Mouse (Mus musculus) layer of hippocampus, adult 18-20 months (tissue): ENCODE data around the gene Add2. TPM values are rescaled to one million over a fixed set of nuclear protein-coding genes. Genes with fewer than 3 reads are reported as not detected.

Experiments
- DNase-seq, 2 experiments: peaks; one replicate each; pipeline ENCODE4 v3.0.0; 2022; ENCODE audit warnings: low spot score in 2 of 2
- total RNA-seq, 2 experiments: library from RNA; stranded (reverse); gene quantifications; 2 replicates each; pipeline ENCODE4 v1.2.3; 2021

Gene Add2
- total RNA-seq, 2 experiments from 2014 or later, result 267 to 269 TPM

- DNase-seq, result no peak
Measured at GRCm38 (mm10) chr6:86047510-86047909, 19.0 kb downstream of the Add2 start.

- peak in 1 of 2 experiments; percentile 82 for DNase-seq
Measured at GRCm38 (mm10) chr6:86048509-86048908, 20.0 kb downstream of the Add2 start.

- DNase-seq, result no peak
Measured at GRCm38 (mm10) chr6:86050586-86051268, 22.2 kb downstream of the Add2 start.

- DNase-seq, result no peak
Measured at GRCm38 (mm10) chr6:86052032-86052459, 23.6 kb downstream of the Add2 start.

- DNase-seq, result no peak
Measured at GRCm38 (mm10) chr6:86052556-86052955, 24.1 kb downstream of the Add2 start.

- DNase-seq, result no peak
Measured at GRCm38 (mm10) chr6:86053099-86053498, 24.6 kb downstream of the Add2 start.

- no peak for DNase-seq
Measured at GRCm38 (mm10) chr6:86053594-86053993, 25.1 kb downstream of the Add2 start.

- no peak for DNase-seq
Measured at GRCm38 (mm10) chr6:86058475-86058874, 30.0 kb downstream of the Add2 start.

- DNase-seq, result no peak
Measured at GRCm38 (mm10) chr6:86059151-86059853, 30.8 kb downstream of the Add2 start.

- no peak for DNase-seq
Measured at GRCm38 (mm10) chr6:86060170-86060569, 31.7 kb downstream of the Add2 start.

- no peak for DNase-seq
Measured at GRCm38 (mm10) chr6:86062226-86062625, 33.7 kb downstream of the Add2 start.

- no peak for DNase-seq
Measured at GRCm38 (mm10) chr6:86062684-86063083, 34.2 kb downstream of the Add2 start.

GRCm38 (mm10) chr6:86064318-86065016 lies 36.0 kb downstream of the Add2 start:
- peak; percentile 85 to 92 for DNase-seq

- peak in 1 of 2 experiments; percentile 60 for DNase-seq
Measured at GRCm38 (mm10) chr6:86066727-86067126, 38.2 kb downstream of the Add2 start.

GRCm38 (mm10) chr6:86067145-86067544 lies 38.7 kb downstream of the Add2 start:
- no peak for DNase-seq

- peak in 1 of 2 experiments; percentile 55 for DNase-seq
Measured at GRCm38 (mm10) chr6:86069009-86069408, 40.5 kb downstream of the Add2 start.

- no peak for DNase-seq
Measured at GRCm38 (mm10) chr6:86069856-86070255, 41.4 kb downstream of the Add2 start.

- DNase-seq, result peak in 1 of 2 experiments; percentile 53
Measured at GRCm38 (mm10) chr6:86070277-86070676, 41.8 kb downstream of the Add2 start.

GRCm38 (mm10) chr6:86073882-86074281 lies 45.4 kb downstream of the Add2 start:
- no peak for DNase-seq

- no peak for DNase-seq
Measured at GRCm38 (mm10) chr6:86074538-86075204, 46.2 kb downstream of the Add2 start.

GRCm38 (mm10) chr6:86076525-86076924 lies 48.0 kb downstream of the Add2 start:
- no peak for DNase-seq
